Mouse (Mus musculus) thymus, adult 2 months (tissue): Measurements from ENCODE around the gene Serpina7. TPM values are rescaled to one million over a fixed set of nuclear protein-coding genes. Genes with fewer than 3 reads are reported as not detected.

Experiments
- DNase-seq: peaks from one replicate; pipeline ENCODE4 v3.0.0; 2021
- H3K27ac ChIP-seq: fragments of 200-500 bp; 2 replicates; pipeline ENCODE4 v1.5.1; 2012; ENCODE audit warnings: low read length, control low read depth; ENCODE audit not compliant: control insufficient read depth, insufficient read depth
- H3K27me3 ChIP-seq: fragments of 200-500 bp; 2 replicates; pipeline ENCODE4 v1.6.1; 2012; ENCODE audit warnings: mild to moderate bottlenecking, low read length, moderate library complexity, mixed read lengths; ENCODE audit not compliant: control insufficient read depth, insufficient read depth
- H3K36me3 ChIP-seq: fragments of 200-500 bp; 2 replicates; pipeline ENCODE4 v1.6.1; 2012; ENCODE audit warnings: mild to moderate bottlenecking, low read length, moderate library complexity; ENCODE audit not compliant: control insufficient read depth, insufficient read depth
- H3K4me1 ChIP-seq: fragments of 200-500 bp; replicated peaks from 2 replicates; pipeline ENCODE4 v1.6.1; 2012; ENCODE audit warnings: low read length; ENCODE audit not compliant: control insufficient read depth, insufficient read depth
- H3K4me3 ChIP-seq: fragments of 200-500 bp; 2 replicates; pipeline ENCODE4 v1.5.1; 2012; ENCODE audit warnings: mild to moderate bottlenecking, low read length, control low read depth, moderate library complexity; ENCODE audit not compliant: control insufficient read depth, insufficient read depth
- CTCF ChIP-seq: fragments of 200-500 bp; IDR thresholded peaks from 2 replicates; pipeline ENCODE4 v1.5.1; 2012; ENCODE audit warnings: mild to moderate bottlenecking, control low read depth, low read length, moderate library complexity, borderline replicate concordance; ENCODE audit not compliant: control insufficient read depth, poor library complexity, insufficient read depth; ENCODE audit errors: extremely low read depth
- POLR2A ChIP-seq: fragments of 200-500 bp; IDR thresholded peaks from 2 replicates; pipeline ENCODE4 v1.6.1; 2012; ENCODE audit warnings: mild to moderate bottlenecking, low read length, control low read depth, moderate library complexity; ENCODE audit not compliant: control insufficient read depth, poor library complexity, insufficient read depth; ENCODE audit errors: extremely low read depth
- WGBS: fragments of 180-500 bp; shearing (Covaris S2); methylation state at CpG from one replicate; pipeline ENCODE4 v1.1.7; 2018; 5-methylcytosine and 5-hydroxymethylcytosine counted together
- polyA plus RNA-seq: library from polyadenylated mRNA; depleted of rRNA; stranded (reverse); fragments of >200 nt; gene quantifications from 2 replicates; pipeline ENCODE4 v1.2.3, GENCODE M21; 2012; rRNA removed

Serpina7 gene
- polyA plus RNA-seq: 0.94 and 1.3 TPM in 2 replicates

GRCm38 (mm10) chrX:139085077-139085476 is at the start of gene Serpina7:
TSS of gene Serpina7 (minus strand) at chrX:139085236.
- H3K36me3 ChIP-seq: no peaks in the 10 kb centered on the region
- H3K4me1 ChIP-seq: no peaks in the 10 kb centered on the region
- H3K27me3 ChIP-seq: no peaks in the 10 kb centered on the region
- no peak within 1 kb of the TSS for H3K4me3 ChIP-seq
- TF ChIP-seq POLR2A (no peak), CTCF (no peak)
- no peak within 1 kb of the TSS for H3K27ac ChIP-seq
- no peak for DNase-seq

- H3K4me1 ChIP-seq: no peaks in the 10 kb centered on the region
- TF ChIP-seq CTCF: no peak
- no peak overlapping the region for H3K4me3 ChIP-seq
- H3K36me3 ChIP-seq: no peaks in the 10 kb centered on the region
- WGBS: 77% methylated on average over 4 of the region's 4 CpGs
- no peak for DNase-seq
- H3K27me3 ChIP-seq: no peaks in the 10 kb centered on the region
- H3K27ac ChIP-seq: no peak overlapping the region
Observed at GRCm38 (mm10) chrX:139134031-139134430, 49.0 kb upstream of the Serpina7 start.

GRCm38 (mm10) chrX:139097197-139097596 is 12.2 kb upstream of the Serpina7 start:
- no peak for DNase-seq
- no peaks in the 10 kb centered on the region for H3K36me3 ChIP-seq
- no peaks in the 10 kb centered on the region for H3K4me1 ChIP-seq
- no peak overlapping the region for H3K4me3 ChIP-seq
- WGBS: 81% methylated on average over 1 of the region's 1 CpGs
- H3K27ac ChIP-seq: no peak overlapping the region
- H3K27me3 ChIP-seq: no peaks in the 10 kb centered on the region
- TF ChIP-seq POLR2A (no peak), CTCF (no peak)

- no peaks in the 10 kb centered on the region for H3K27me3 ChIP-seq
- H3K27ac ChIP-seq: no peak within 1 kb of the TSS
- no peak for DNase-seq
- WGBS: 89% methylated on average over 1 of the region's 1 CpGs
- no peaks in the 10 kb centered on the region for H3K4me1 ChIP-seq
- H3K36me3 ChIP-seq: no peaks in the 10 kb centered on the region
- no peak for TF ChIP-seq POLR2A
- TF ChIP-seq CTCF: no peak
- H3K4me3 ChIP-seq: no peak within 1 kb of the TSS
Observed at GRCm38 (mm10) chrX:139085943-139086342, 907 bp upstream of the Serpina7 start, which contains the start of gene 4930513O06Rik. TSS of gene 4930513O06Rik (plus strand) at chrX:139086243.

GRCm38 (mm10) chrX:139078493-139078892 is 6.5 kb downstream of the Serpina7 start:
- no peaks in the 10 kb centered on the region for H3K4me1 ChIP-seq
- TF ChIP-seq POLR2A: no peak
- no peak for TF ChIP-seq CTCF
- no peak overlapping the region for H3K27ac ChIP-seq
- H3K36me3 ChIP-seq: no peaks in the 10 kb centered on the region
- no peak overlapping the region for H3K4me3 ChIP-seq
- no peak for DNase-seq
- WGBS: 96% methylated on average over 2 of the region's 2 CpGs
- H3K27me3 ChIP-seq: no peaks in the 10 kb centered on the region

- 77% methylated on average over 5 of the region's 5 CpGs for WGBS
- no peaks in the 10 kb centered on the region for H3K4me1 ChIP-seq
- H3K27ac ChIP-seq: no peak overlapping the region
- no peak overlapping the region for H3K4me3 ChIP-seq
- no peaks in the 10 kb centered on the region for H3K36me3 ChIP-seq
- TF ChIP-seq POLR2A (no peak), CTCF (no peak)
- DNase-seq: no peak
- no peaks in the 10 kb centered on the region for H3K27me3 ChIP-seq
Observed at GRCm38 (mm10) chrX:139064078-139064477, 21.0 kb downstream of the Serpina7 start.

- WGBS: 92% methylated on average over 1 of the region's 1 CpGs
- no peak for DNase-seq
Observed at GRCm38 (mm10) chrX:139053149-139053548, 31.9 kb downstream of the Serpina7 start.

More at GRCm38 (mm10) chrX:139053149-139053548, 31.9 kb downstream of the Serpina7 start:
- Histone ChIP-seq H3K36me3 (no peaks in the 10 kb centered on the region), H3K4me1 (no peaks in the 10 kb centered on the region), H3K27me3 (no peaks in the 10 kb centered on the region), H3K4me3 (no peak overlapping the region), H3K27ac (no peak overlapping the region)
- TF ChIP-seq POLR2A (no peak), CTCF (no peak)
